Mouse (Mus musculus) forebrain, embryonic 12.5 days (tissue): ENCODE measurements at regions not wholly inside any gene's neighbourhood (a gene's known extent, or its start where the extent isn't known, plus 50 kb on each side); places are given as distances from the start of the nearest gene placed in this dataset.

Experiments used
- ATAC-seq: fragments of 200-750 bp; cut with Nextera tagmentation; 2 replicates; pipeline ENCODE4 v1.8.0; 2017; ENCODE audit warnings: moderate TSS enrichment; ENCODE audit not compliant: low FRiP score
- H3K27ac ChIP-seq: fragments of 300-500 bp; sonication (generic); 2 replicates; pipeline ENCODE4 v1.5.1; 2016; ENCODE audit warnings: mild to moderate bottlenecking
- H3K27me3 ChIP-seq: fragments of 300-500 bp; sonication (generic); 2 replicates; pipeline ENCODE4 v1.6.1; 2016; ENCODE audit warnings: mild to moderate bottlenecking
- H3K36me3 ChIP-seq: fragments of 300-500 bp; sonication (generic); replicated peaks from 2 replicates; pipeline ENCODE4 v1.6.1; 2016; ENCODE audit warnings: mild to moderate bottlenecking
- H3K4me1 ChIP-seq: fragments of 300-500 bp; sonication (generic); 2 replicates; pipeline ENCODE4 v1.6.1; 2016
- H3K4me2 ChIP-seq: fragments of 300-500 bp; sonication (generic); 2 replicates; pipeline ENCODE4 v1.6.1; 2016; ENCODE audit warnings: mild to moderate bottlenecking, moderate library complexity
- H3K4me3 ChIP-seq: fragments of 300-500 bp; sonication (generic); replicated peaks from 2 replicates; pipeline ENCODE4 v1.5.1; 2016; ENCODE audit warnings: mild to moderate bottlenecking
- H3K9ac ChIP-seq: fragments of 300-500 bp; sonication (generic); 2 replicates; pipeline ENCODE4 v1.6.1; 2016; ENCODE audit warnings: mild to moderate bottlenecking
- H3K9me3 ChIP-seq: fragments of 300-500 bp; sonication (generic); 2 replicates; pipeline ENCODE4 v1.6.1; 2016
- WGBS: fragments of 180-500 bp; shearing (Covaris S2); methylation state at CpG from one replicate; pipeline ENCODE4 v1.1.7; 2016; 5-methylcytosine and 5-hydroxymethylcytosine counted together

- 75% methylated on average over 10 of the region's 10 CpGs for WGBS
- Histone ChIP-seq H3K9ac (no peak overlapping the region), H3K4me3 (no peak overlapping the region), H3K27ac (no peak overlapping the region), H3K9me3 (no peaks in the 10 kb centered on the region), H3K36me3 (no peaks in the 10 kb centered on the region), H3K27me3 (no peaks in the 10 kb centered on the region), H3K4me2 (no peak overlapping the region), H3K4me1 (no peaks in the 10 kb centered on the region)
- no peak for ATAC-seq
These were observed 107.3 kb upstream of the Eef2kmt start for GRCm38 (mm10) chr16:5363007-5363570.

GRCm38 (mm10) chr16:5359193-5359592 lies 103.4 kb upstream of the Eef2kmt start:
- WGBS: 87% methylated on average over 4 of the region's 4 CpGs
- no peak for ATAC-seq
- Histone ChIP-seq H3K4me3 (no peak overlapping the region), H3K4me2 (no peak overlapping the region), H3K27me3 (no peaks in the 10 kb centered on the region), H3K36me3 (no peaks in the 10 kb centered on the region), H3K27ac (no peak overlapping the region), H3K4me1 (no peaks in the 10 kb centered on the region), H3K9ac (no peak overlapping the region), H3K9me3 (0 out of 2 replicates have a peak, but pooled peaks cover 4% of the 10 kb centered on the region)

- H3K4me2 ChIP-seq: no peak overlapping the region
- 85% methylated on average over 2 of the region's 2 CpGs for WGBS
- H3K9ac ChIP-seq: no peak overlapping the region
- H3K4me3 ChIP-seq: no peak overlapping the region
- H3K27me3 ChIP-seq: peaks cover 8% of the 10 kb centered on the region; the same call in 1 of the 2 replicates
- 0 out of 2 replicates have a peak, but pooled peaks cover 4% of the 10 kb centered on the region for H3K9me3 ChIP-seq
- peaks cover 7% of the 10 kb centered on the region for H3K4me1 ChIP-seq
- no peak for ATAC-seq
- H3K36me3 ChIP-seq: no peaks in the 10 kb centered on the region
- no peak overlapping the region for H3K27ac ChIP-seq
These were observed 98.1 kb upstream of the Eef2kmt start for GRCm38 (mm10) chr16:5353881-5354280.

- WGBS: 11% methylated on average over 18 of the region's 18 CpGs
- Histone ChIP-seq H3K27me3 (peaks cover 8% of the 10 kb centered on the region; the same call in 1 of the 2 replicates), H3K9ac (no peak overlapping the region), H3K36me3 (no peaks in the 10 kb centered on the region), H3K9me3 (no peaks in the 10 kb centered on the region), H3K4me3 (no peak overlapping the region), H3K27ac (no peak overlapping the region), H3K4me1 (peaks cover 7% of the 10 kb centered on the region), H3K4me2 (peak overlapping the region; percentile 32)
- ATAC-seq: peak; percentile 58
These were observed 96.2 kb upstream of the Eef2kmt start for GRCm38 (mm10) chr16:5351890-5352571.

GRCm38 (mm10) chr16:5347151-5347550 lies 91.4 kb upstream of the Eef2kmt start:
- Histone ChIP-seq H3K27me3 (peaks cover 8% of the 10 kb centered on the region; the same call in 1 of the 2 replicates), H3K4me1 (peaks cover 5% of the 10 kb centered on the region), H3K36me3 (no peaks in the 10 kb centered on the region), H3K27ac (no peak overlapping the region), H3K9ac (no peak overlapping the region), H3K4me3 (no peak overlapping the region), H3K9me3 (no peaks in the 10 kb centered on the region), H3K4me2 (no peak overlapping the region)
- no peak for ATAC-seq
- 87% methylated on average over 5 of the region's 5 CpGs for WGBS

GRCm38 (mm10) chr16:5342326-5342725 lies 86.5 kb upstream of the Eef2kmt start:
- Histone ChIP-seq H3K9ac (no peak overlapping the region), H3K27me3 (no peaks in the 10 kb centered on the region), H3K9me3 (no peaks in the 10 kb centered on the region), H3K36me3 (no peaks in the 10 kb centered on the region), H3K4me1 (no peaks in the 10 kb centered on the region), H3K4me3 (no peak overlapping the region), H3K4me2 (no peak overlapping the region), H3K27ac (no peak overlapping the region)
- no peak for ATAC-seq
- 85% methylated on average over 6 of the region's 6 CpGs for WGBS

GRCm38 (mm10) chr16:5316271-5316670 lies 60.5 kb upstream of the Eef2kmt start:
- H3K36me3 ChIP-seq: no peaks in the 10 kb centered on the region
- 95% methylated on average over 1 of the region's 1 CpGs for WGBS
- H3K4me1 ChIP-seq: no peaks in the 10 kb centered on the region
- H3K27ac ChIP-seq: no peak overlapping the region
- no peak for ATAC-seq
- H3K9ac ChIP-seq: no peak overlapping the region
- no peak overlapping the region for H3K4me2 ChIP-seq
- no peaks in the 10 kb centered on the region for H3K27me3 ChIP-seq
- no peak overlapping the region for H3K4me3 ChIP-seq
- H3K9me3 ChIP-seq: no peaks in the 10 kb centered on the region

- no peak overlapping the region for H3K4me3 ChIP-seq
- H3K27ac ChIP-seq: no peak overlapping the region
- no peaks in the 10 kb centered on the region for H3K9me3 ChIP-seq
- H3K27me3 ChIP-seq: peaks cover 2% of the 10 kb centered on the region; the same call in 1 of the 2 replicates
- ATAC-seq: no peak
- no peak overlapping the region for H3K4me2 ChIP-seq
- WGBS: 78% methylated on average over 6 of the region's 6 CpGs
- no peaks in the 10 kb centered on the region for H3K36me3 ChIP-seq
- H3K4me1 ChIP-seq: no peaks in the 10 kb centered on the region
- H3K9ac ChIP-seq: no peak overlapping the region
These were observed 57.5 kb upstream of the Eef2kmt start for GRCm38 (mm10) chr16:5313261-5313660.

GRCm38 (mm10) chr16:5311456-5311855 lies 55.7 kb upstream of the Eef2kmt start:
- ATAC-seq: no peak

GRCm38 (mm10) chr16:5310736-5311135 lies 55.0 kb upstream of the Eef2kmt start:
- no peak for ATAC-seq
- Histone ChIP-seq H3K36me3 (no peaks in the 10 kb centered on the region), H3K27me3 (peaks cover 17% of the 10 kb centered on the region), H3K4me2 (no peak overlapping the region), H3K9me3 (no peaks in the 10 kb centered on the region), H3K9ac (no peak overlapping the region), H3K27ac (no peak overlapping the region), H3K4me1 (peaks cover 6% of the 10 kb centered on the region), H3K4me3 (no peak overlapping the region)
- WGBS: 96% methylated on average over 10 of the region's 10 CpGs

More at GRCm38 (mm10) chr16:5311456-5311855, 55.7 kb upstream of the Eef2kmt start:
- no peak overlapping the region for H3K9ac ChIP-seq
- H3K4me2 ChIP-seq: no peak overlapping the region
- H3K4me1 ChIP-seq: peaks cover 6% of the 10 kb centered on the region
- no peak overlapping the region for H3K27ac ChIP-seq
- 84% methylated on average over 9 of the region's 9 CpGs for WGBS
- no peak overlapping the region for H3K4me3 ChIP-seq
- H3K9me3 ChIP-seq: no peaks in the 10 kb centered on the region
- H3K27me3 ChIP-seq: peaks cover 17% of the 10 kb centered on the region
- H3K36me3 ChIP-seq: no peaks in the 10 kb centered on the region

GRCm38 (mm10) chr16:5307761-5308160 lies 52.0 kb upstream of the Eef2kmt start:
- no peak overlapping the region for H3K9ac ChIP-seq

GRCm38 (mm10) chr16:5307249-5307605 lies 51.4 kb upstream of the Eef2kmt start:
- Histone ChIP-seq H3K4me2 (peak overlapping the region; percentile 93), H3K27me3 (peaks cover 17% of the 10 kb centered on the region), H3K4me1 (peaks cover 6% of the 10 kb centered on the region), H3K36me3 (no peaks in the 10 kb centered on the region), H3K9me3 (no peaks in the 10 kb centered on the region), H3K4me3 (peak overlapping the region; percentile 48), H3K27ac (no peak overlapping the region), H3K9ac (peak overlapping the region; percentile 69)
- 61% methylated on average over 7 of the region's 7 CpGs for WGBS
- ATAC-seq: no peak; the same call in none of the 2 replicates

More at GRCm38 (mm10) chr16:5307761-5308160, 52.0 kb upstream of the Eef2kmt start:
- Histone ChIP-seq H3K9me3 (no peaks in the 10 kb centered on the region), H3K27ac (no peak overlapping the region), H3K4me2 (no peak overlapping the region), H3K4me3 (no peak overlapping the region), H3K4me1 (peaks cover 6% of the 10 kb centered on the region), H3K36me3 (no peaks in the 10 kb centered on the region), H3K27me3 (peaks cover 17% of the 10 kb centered on the region)
- 81% methylated on average over 7 of the region's 7 CpGs for WGBS
- ATAC-seq: no peak
